Mouse (Mus musculus) WW6 (cell line): Measurements from ENCODE around the gene Rab7b.

Source experiments
- DNase-seq: peaks from one replicate; pipeline ENCODE4 v3.0.0-alpha.2; 2013; ENCODE audit warnings: low read depth, low spot score

Rab7b gene

GRCm38 (mm10) chr1:131695308-131695707, 6.8 kb downstream of the Rab7b start:
- no peak for DNase-seq

GRCm38 (mm10) chr1:131696325-131696724, 7.8 kb downstream of the Rab7b start:
- DNase-seq: no peak

GRCm38 (mm10) chr1:131698770-131699169, 10.3 kb downstream of the Rab7b start:
- DNase-seq: no peak

GRCm38 (mm10) chr1:131699642-131700041, 11.1 kb downstream of the Rab7b start:
- no peak for DNase-seq

- DNase-seq: no peak
Measured at GRCm38 (mm10) chr1:131700447-131700846, 12.0 kb downstream of the Rab7b start.

- DNase-seq: no peak
Measured at GRCm38 (mm10) chr1:131701391-131701790, 12.9 kb downstream of the Rab7b start.

GRCm38 (mm10) chr1:131702094-131702766, 13.7 kb downstream of the Rab7b start:
- no peak for DNase-seq

- no peak for DNase-seq
Measured at GRCm38 (mm10) chr1:131703482-131703881, 15.0 kb downstream of the Rab7b start.

- no peak for DNase-seq
Measured at GRCm38 (mm10) chr1:131708338-131708737, 19.8 kb downstream of the Rab7b start.

GRCm38 (mm10) chr1:131711518-131711917, 23.0 kb downstream of the Rab7b start:
- DNase-seq: no peak

- DNase-seq: peak; percentile 76
Measured at GRCm38 (mm10) chr1:131712386-131712785, 23.9 kb downstream of the Rab7b start.

- no peak for DNase-seq
Measured at GRCm38 (mm10) chr1:131714388-131715337, 26.2 kb downstream of the Rab7b start.

- no peak for DNase-seq
Measured at GRCm38 (mm10) chr1:131718952-131719694, 30.6 kb downstream of the Rab7b start.

- DNase-seq: no peak
Measured at GRCm38 (mm10) chr1:131721989-131722388, 33.5 kb downstream of the Rab7b start.

- DNase-seq: no peak
Measured at GRCm38 (mm10) chr1:131723549-131723948, 35.1 kb downstream of the Rab7b start.

GRCm38 (mm10) chr1:131726586-131726985, 38.1 kb downstream of the Rab7b start:
- DNase-seq: no peak

GRCm38 (mm10) chr1:131730639-131731437, 42.3 kb downstream of the Rab7b start:
- DNase-seq: no peak

- DNase-seq: no peak
Measured at GRCm38 (mm10) chr1:131733474-131734180, 45.1 kb downstream of the Rab7b start.

- DNase-seq: no peak
Measured at GRCm38 (mm10) chr1:131734657-131735273, 46.3 kb downstream of the Rab7b start.

- DNase-seq: no peak
Measured at GRCm38 (mm10) chr1:131736494-131736893, 48.0 kb downstream of the Rab7b start.
